Mouse (Mus musculus): ENCODE measurements around the gene Slx1b.
"Not testable (repeated sequence)": the region's sequence is repeated elsewhere in the genome, so short reads cannot be mapped to it uniquely, and the experiment has no call there.

Slx1b gene

GRCm38 (mm10) chr7:126695631-126696207, at the start of gene Slx1b:
Gene Slx1b (minus strand): TSS chr7:126695784.
- DNase-seq = peak; percentile 91

GRCm38 (mm10) chr7:126741964-126742482, 46.4 kb upstream of the Slx1b start:
- no peak for DNase-seq

DNA sequence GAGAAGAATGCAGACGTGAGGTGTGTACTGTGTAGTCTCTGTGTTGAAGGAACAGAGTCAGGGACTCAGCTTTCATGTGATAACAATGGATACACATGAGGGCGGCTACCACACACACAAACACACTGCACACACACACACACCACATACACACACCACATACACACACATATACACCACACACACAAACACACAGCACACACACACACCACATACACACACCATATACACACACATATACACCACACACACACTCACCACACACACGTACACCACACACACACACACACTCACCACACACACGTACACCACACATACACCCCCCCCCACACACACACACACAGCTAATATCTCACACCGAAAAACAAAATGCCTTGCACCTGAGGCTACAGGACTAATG, 45.9 kb upstream of the Slx1b start:
- DNase-seq = no peak

DNA sequence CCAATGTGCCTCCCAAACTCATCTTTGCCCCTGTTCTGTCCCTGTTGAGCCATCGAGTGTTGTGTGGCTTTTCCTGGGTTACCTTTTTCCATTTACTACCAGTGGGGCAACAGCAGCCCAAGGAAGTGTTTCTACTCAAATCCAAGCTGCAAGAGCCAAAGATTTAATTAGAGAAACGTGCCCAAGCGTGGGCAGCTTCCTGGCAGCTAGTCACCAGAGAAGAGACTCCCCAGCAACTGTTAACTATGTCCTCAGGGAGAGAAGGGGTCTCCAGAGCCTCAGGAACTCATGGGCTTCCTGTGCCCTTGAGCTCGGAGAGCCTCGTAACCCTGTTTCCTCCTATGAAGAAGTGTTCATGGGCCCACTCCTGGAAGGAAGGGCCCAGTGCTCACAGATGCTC, 45.4 kb upstream of the Slx1b start:
- no peak for DNase-seq

GRCm38 (mm10) chr7:126740132-126740735, 44.6 kb upstream of the Slx1b start:
- DNase-seq = no peak

DNA sequence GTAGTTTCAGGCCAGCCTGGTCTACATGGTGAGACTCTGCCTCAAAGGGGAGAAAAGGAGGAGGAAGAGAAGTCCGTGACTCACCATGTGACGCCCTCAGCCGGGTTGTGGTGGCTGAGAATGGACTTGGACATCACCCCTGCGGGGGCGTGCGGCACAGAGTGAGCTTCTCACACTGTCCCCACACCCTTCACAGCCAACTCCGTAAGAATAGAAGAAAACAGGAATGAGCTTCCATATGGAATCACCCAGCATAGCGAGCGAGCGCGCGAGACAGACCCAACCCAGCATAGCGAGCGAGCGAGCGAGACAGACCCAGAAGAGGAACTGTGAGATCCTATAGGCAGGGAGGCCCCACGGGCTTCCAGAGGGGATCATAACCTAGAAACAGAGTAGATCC, 44.0 kb upstream of the Slx1b start:
- no peak for DNase-seq

GRCm38 (mm10) chr7:126736122-126736521, 40.5 kb upstream of the Slx1b start:
- no peak for DNase-seq

GRCm38 (mm10) chr7:126730256-126730789, 34.7 kb upstream of the Slx1b start:
- not testable (repeated sequence) for DNase-seq

DNA sequence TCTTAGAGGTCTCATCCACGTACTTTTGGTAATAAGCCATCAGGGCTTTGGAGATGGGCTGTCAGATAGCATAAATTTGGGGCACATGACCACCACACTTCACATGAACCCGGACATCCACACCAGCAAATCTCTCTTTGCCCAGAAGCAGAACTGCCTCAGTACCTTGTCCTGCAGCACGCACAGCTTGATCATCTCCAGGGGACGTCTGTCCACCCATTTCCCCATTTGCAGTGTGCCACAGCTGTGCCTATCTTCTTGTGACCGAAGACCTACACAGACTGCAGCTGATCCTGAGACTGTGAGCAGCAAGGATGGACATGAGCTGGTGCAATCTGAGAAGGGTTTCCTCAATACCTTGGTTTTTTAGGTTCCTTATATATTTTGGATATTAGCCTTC, 30.1 kb upstream of the Slx1b start:
- no peak for DNase-seq

GRCm38 (mm10) chr7:126725077-126725476, 29.5 kb upstream of the Slx1b start:
- DNase-seq = no peak

DNA sequence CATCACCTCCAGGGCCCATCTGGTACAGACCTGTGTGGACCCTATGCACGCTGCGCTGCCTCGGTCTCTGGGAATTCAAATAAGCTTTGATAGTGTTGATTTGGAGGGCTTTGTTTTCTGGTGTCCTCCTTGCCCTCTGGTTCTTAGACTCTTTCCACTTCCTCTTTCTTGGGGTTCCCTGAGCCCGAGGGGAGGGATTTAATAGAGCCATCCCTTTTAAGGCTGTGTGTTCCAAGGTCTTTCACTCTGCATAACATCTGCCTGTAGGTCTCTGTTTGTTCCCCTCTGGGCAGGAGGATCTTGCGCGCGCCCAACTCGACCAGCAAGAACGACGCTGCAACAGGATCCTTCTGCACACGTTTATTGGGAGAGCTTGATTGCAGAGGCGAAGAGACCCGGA, 26.1 kb upstream of the Slx1b start:
- no peak for DNase-seq

GRCm38 (mm10) chr7:126718787-126719337, 23.3 kb upstream of the Slx1b start:
- DNase-seq = peak; percentile 49

DNA sequence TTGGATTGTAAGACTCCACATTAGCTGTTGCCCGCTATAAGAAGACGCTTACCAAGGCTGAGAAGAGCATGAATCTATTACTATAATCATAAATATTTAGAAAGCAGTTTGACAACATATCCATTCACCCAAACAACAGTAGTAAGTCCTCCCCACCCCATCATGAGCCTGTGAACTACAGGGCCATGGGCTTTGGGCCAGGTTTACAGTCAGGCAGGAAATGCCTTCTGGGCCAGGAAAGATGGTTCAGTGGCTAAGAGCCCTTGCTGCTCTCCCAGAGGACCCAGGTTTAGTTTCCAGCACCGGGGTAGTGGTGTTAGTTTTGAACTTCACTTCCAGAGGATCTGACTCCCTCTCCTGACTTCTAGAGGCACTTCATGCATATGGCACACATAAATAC, 22.0 kb upstream of the Slx1b start:
- no peak for DNase-seq

- DNase-seq = no peak
These were observed 20.1 kb upstream of the Slx1b start for GRCm38 (mm10) chr7:126715679-126716078.

DNA sequence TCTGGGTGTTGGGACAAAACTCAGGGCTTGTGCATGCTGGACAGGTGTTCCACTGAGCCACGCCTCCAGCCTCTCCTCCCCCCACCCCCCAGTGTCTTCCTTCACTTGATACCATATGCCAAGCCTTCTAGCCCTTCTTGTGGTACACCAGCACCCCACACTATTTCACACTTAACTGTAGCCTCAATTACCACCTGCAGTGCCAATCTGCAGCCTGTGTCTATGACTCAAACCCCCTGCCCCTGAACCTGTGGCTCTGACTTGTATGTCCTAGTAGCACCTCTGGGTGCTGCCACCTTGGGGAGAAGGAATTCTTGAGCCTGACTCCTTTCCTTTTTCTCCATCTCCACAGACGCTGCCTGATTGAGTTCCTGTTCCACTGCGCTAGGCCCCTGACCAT, 16.3 kb upstream of the Slx1b start:
- peak; percentile 57 for DNase-seq

- DNase-seq = no peak
These were observed 14.7 kb upstream of the Slx1b start for GRCm38 (mm10) chr7:126710266-126710665.

DNA sequence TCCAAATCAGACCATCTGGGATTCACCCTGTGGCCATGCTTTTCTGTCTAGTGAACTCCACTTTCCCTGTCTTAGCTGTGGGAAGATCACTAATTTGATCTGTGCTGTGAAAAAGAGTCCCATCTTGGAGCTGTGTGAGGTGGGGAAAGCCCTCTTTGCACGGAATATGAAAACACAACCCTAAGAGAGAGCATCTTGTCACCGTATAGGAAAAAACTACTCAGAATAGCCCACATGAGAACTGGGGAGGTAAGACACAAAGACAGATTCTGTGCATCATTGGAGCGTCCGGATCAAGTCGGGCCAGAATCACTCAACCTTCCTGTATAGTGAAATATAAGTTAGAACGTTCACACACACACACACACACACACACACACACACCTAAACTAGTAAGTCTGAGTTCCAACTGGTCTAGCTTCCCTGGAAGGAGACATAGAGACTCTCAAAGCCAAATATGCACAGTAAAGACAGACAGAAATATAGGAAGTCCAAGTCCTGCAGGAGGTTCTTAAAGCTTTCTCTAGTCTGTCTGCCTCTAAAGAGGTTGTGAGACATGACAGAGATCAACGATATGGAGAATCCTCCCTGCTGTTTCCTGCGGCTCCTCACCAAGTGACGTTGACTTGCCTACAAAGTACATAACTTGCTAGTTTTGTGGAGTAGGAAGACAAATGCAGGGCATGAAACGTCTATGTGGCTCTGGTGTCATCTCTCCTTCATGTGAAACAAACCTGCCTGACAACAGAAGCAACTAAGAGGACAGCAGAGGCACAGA, 12.8 kb upstream of the Slx1b start:
- no peak for DNase-seq

GRCm38 (mm10) chr7:126707442-126708174, 12.0 kb upstream of the Slx1b start, which contains the start of gene Coro1a:
Gene Coro1a (minus strand): TSS chr7:126707787.
- DNase-seq = peak; percentile 84

GRCm38 (mm10) chr7:126704121-126704980, 8.8 kb upstream of the Slx1b start:
- DNase-seq = peak; percentile 93

GRCm38 (mm10) chr7:126703757-126704077, 8.1 kb upstream of the Slx1b start:
- no peak for DNase-seq

DNA sequence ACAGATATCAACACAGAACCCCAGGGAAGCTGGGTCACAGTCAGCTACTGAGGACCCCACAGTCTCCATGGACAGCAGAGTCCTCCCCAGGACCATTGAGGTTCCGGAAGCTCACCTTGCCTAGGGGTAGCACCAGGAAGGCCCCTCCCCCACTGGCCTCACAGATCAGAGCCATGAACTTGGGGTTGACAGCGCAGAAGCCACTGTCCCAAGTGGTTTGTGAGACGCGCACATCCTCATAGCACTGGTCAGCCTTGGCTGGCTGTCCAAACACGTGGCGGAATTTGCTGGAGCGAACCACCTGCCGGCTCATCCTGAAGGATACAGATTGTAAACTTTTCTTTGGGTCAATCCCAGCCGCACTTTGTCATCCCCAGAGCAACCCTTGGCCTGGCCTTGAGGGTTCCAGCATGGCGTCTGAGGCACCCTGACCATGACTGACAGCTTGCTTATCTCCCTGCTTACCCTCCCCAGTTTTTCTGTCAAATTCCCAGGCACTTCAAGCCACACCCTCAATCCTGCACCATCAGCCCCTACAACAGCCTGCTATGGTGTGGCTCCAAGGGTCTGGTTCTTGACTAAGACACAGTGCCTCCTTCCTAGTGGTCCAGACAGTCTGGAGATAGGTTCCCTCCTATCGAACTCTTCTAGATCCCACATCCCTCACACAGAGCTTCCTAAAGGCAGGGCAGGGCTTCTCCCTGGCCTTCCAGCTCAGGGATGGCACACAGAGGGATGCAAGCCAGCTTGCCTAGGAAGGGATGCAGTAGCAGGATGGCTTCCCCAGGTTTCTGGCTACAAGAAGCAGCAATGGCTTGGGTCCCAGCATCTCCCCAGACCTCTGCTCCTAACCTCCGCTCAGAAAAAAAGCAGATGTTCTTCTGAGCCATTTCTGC, 7.5 kb upstream of the Slx1b start:
- DNase-seq = peak; percentile 81
